Mouse (Mus musculus) cerebellum, adult 2 months (tissue): Measurements from ENCODE around the gene Olfr453. TPM values are rescaled to one million over a fixed set of nuclear protein-coding genes. Genes with fewer than 3 reads are reported as not detected.

Source experiments
- DNase-seq, 2 experiments: peaks; one replicate each; pipeline ENCODE4 v3.0.0; 2021
- H3K27ac ChIP-seq: fragments of 200-500 bp; 2 replicates; pipeline ENCODE4 v1.5.1; 2012; ENCODE audit warnings: low read length, control low read depth, inconsistent platforms; ENCODE audit not compliant: insufficient read depth
- H3K27me3 ChIP-seq: fragments of 200-500 bp; 2 replicates; pipeline ENCODE4 v1.6.1; 2012; ENCODE audit warnings: inconsistent platforms, mild to moderate bottlenecking, low read length, moderate library complexity; ENCODE audit not compliant: control insufficient read depth, insufficient read depth
- H3K4me1 ChIP-seq: fragments of 200-500 bp; 2 replicates; pipeline ENCODE4 v1.6.1; 2011; ENCODE audit warnings: low read length; ENCODE audit not compliant: control insufficient read depth, insufficient read depth
- H3K4me3 ChIP-seq: fragments of 200-500 bp; replicated peaks from 2 replicates; pipeline ENCODE3; 2011; ENCODE audit warnings: mild to moderate bottlenecking, low read depth, low read length, control low read depth; ENCODE audit not compliant: insufficient read depth
- CTCF ChIP-seq: fragments of 200-500 bp; IDR thresholded peaks from 2 replicates; pipeline ENCODE4 v1.5.1; 2011; ENCODE audit warnings: low read depth, mild to moderate bottlenecking, control low read depth, low read length, moderate library complexity, borderline replicate concordance; ENCODE audit not compliant: insufficient read depth
- POLR2A ChIP-seq: fragments of 200-500 bp; IDR thresholded peaks from 2 replicates; pipeline ENCODE4 v1.6.1; 2011; ENCODE audit warnings: low read length, control low read depth, borderline replicate concordance; ENCODE audit not compliant: insufficient read depth
- WGBS: fragments of 180-500 bp; shearing (Covaris S2); methylation state at CpG from one replicate; pipeline ENCODE4 v1.1.7; 2018; 5-methylcytosine and 5-hydroxymethylcytosine counted together
- polyA plus RNA-seq: library from polyadenylated mRNA; depleted of rRNA; stranded (reverse); fragments of >200 nt; gene quantifications from 2 replicates; pipeline ENCODE4 v1.2.3, GENCODE M21; 2012; rRNA removed

Olfr453 gene
- polyA plus RNA-seq: not detected in 2 replicates

DNA sequence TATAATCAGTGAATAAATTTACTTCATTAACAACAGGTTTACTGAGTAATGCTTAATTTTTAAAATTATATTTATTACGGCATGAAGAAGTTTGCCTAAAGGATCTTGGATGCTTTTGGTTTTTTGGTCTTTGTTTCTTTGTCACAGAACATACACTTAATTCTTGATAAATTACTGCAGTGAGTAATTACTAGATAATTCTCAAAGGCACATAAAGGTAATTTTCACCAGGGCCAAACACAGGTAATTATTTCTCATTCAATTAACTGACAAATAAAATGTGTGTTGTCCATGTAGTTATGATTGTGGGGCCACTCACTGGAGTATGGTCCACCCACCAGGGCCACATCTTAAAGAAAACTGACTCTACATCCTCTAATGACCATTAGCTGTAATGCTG is at the start of gene Olfr453:
Gene Olfr453 (plus strand): TSS at position 301 of the 400 bp plus-strand sequence.
- Histone ChIP-seq H3K4me3 (no peak within 1 kb of the TSS), H3K27ac (no peak within 1 kb of the TSS), H3K27me3 (no peaks in the 10 kb centered on the region), H3K4me1 (no peaks in the 10 kb centered on the region)
- 97% methylated on average over 1 of the region's 1 CpGs for WGBS
- TF ChIP-seq POLR2A: no peak
- no peak for TF ChIP-seq CTCF
- DNase-seq: no peak

DNA sequence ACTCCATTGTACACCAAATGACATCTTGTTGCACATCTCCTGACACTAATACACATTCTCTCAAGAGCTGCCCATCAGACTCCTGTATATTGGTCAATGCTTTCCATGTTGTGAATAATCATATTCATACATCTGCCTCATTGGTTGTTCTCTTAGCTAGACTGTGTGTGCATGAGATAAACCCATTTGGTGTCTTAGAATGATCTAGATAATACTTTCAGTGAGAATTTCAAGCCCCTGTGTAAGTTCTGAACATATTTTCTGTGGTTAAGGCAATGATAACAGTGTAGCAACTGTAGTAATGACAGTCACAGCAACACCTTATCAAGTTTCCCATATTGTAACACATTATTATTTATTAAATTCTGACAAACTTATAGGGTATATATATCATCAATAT is 49.4 kb upstream of the Olfr453 start:
- Histone ChIP-seq H3K27me3 (no peaks in the 10 kb centered on the region), H3K27ac (no peak overlapping the region), H3K4me3 (no peak overlapping the region), H3K4me1 (peaks cover 4% of the 10 kb centered on the region; the same call in 1 of the 2 replicates)
- no peak for DNase-seq
- TF ChIP-seq POLR2A (no peak), CTCF (no peak)

DNA sequence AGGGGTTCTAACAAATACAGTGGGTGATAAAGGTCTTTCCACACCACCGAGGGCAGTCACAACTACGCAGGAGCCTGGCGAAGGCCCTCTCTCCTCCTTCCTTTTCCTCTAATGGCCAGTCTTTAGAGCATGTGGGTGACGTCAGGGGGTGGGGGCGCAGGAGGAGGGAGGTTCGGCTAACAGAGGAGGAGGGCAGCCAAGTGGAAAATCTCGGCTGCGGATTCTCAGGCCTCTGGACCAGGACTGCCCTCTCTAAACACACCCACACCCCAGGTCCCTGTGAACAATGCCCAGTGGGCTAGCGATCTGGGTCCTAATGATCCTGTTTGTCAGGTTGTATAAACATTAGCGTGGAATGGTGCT is 47.0 kb upstream of the Olfr453 start:
- H3K4me3 ChIP-seq: peak overlapping the region; percentile 92
- WGBS: 2% methylated on average over 10 of the region's 10 CpGs
- H3K27me3 ChIP-seq: no peaks in the 10 kb centered on the region
- peak; percentile 86 to 89 for DNase-seq
- peak overlapping the region; percentile 93 for H3K27ac ChIP-seq
- peaks cover 4% of the 10 kb centered on the region for H3K4me1 ChIP-seq
- TF ChIP-seq CTCF (no peak), POLR2A (0 out of 2 replicates have a peak, but pooled peaks have one; percentile 21)

DNA sequence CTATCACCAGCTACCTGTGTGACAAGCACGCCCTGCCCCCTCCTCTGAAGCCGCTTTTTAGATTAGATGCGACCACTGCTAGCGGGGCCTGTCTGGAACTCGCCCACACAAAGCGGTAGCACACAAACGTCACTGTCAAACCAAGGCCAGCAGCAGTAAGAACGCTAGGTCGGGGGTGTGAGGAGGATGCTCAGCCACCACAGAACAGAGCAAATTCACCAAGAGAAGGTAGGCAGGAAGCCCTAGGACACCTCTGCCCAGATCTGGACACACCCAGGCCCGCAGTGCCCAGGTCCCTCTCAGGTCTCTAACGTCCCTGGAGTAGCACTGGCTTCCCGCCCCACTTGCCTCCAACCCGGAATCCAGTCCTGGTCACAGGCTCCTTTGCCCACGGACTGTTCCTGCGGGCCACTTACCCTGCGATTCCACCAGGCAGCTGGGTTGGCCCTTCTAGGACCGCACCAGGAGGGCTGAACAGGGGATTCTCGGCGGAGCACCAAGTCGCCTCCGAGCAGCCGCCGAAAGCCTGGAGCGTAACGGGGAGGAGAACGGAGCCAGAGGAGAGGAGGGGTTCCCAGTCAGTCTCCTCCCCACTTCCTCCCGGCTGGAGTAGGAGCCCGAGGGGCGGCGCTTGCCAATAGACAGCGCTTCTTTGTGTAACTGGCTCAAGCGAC is 46.5 kb upstream of the Olfr453 start:
- Histone ChIP-seq H3K27me3 (no peaks in the 10 kb centered on the region), H3K27ac (peak overlapping the region; percentile 93), H3K4me1 (peaks cover 4% of the 10 kb centered on the region), H3K4me3 (peak overlapping the region; percentile 92)
- WGBS: under 1% methylated on average over 32 of the region's 32 CpGs
- peak; percentile 87 to 89 for DNase-seq
- TF ChIP-seq POLR2A: peak; percentile 50; the same call in 1 of the 2 replicates
- no peak for TF ChIP-seq CTCF

DNA sequence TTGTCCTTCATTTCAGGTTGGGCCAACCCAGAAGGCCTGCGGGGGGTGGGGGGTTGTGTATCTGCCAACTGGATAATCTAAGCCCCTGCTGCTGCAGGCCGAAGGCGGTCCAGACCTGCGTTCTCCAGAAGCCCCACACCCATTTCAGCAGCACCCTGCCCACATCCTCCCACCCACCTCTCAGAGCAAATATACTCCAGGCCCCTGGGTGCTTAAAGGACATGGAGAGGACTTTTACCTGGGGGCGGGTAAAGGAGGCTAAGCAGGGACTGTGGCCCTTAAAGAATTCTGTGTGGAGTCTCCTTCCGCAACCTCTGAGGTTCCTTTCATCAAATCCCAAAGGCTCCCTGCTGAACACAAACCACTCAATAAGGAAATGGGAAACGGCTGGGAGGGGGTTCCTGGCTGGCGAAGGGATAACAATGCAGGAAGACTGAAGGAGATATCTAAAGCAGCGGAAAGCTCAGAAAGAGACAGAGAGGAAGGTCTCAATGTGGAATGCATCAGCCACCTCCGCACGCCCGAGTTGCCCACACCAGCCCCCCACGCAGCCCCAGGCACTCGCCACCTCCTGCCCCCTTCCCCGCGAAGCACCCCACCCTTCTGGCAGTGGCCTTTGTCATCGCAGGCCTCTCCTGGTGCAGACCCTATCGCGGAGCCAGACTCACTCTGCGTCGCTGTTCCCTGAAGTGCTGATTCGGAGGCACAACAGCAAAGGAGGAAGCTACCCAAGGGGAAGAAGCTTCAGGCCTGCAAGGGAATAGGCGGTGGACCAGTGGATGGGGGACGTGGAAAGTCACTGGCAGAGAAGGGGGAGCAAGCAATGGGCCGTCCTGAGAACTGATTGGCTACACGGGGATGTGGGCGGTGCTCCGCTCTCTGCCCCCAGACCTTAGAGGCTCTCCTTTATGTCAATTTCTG is 29.6 kb upstream of the Olfr453 start, which contains the start of gene Tcaf1:
Gene Tcaf1 (minus strand): TSS at position 798 of the 921 bp plus-strand sequence.
- Histone ChIP-seq H3K27ac (peak within 1 kb of the TSS; percentile 56), H3K4me3 (peak within 1 kb of the TSS; percentile 77), H3K27me3 (no peaks in the 10 kb centered on the region), H3K4me1 (peaks cover 10% of the 10 kb centered on the region; the same call in 1 of the 2 replicates)
- TF ChIP-seq POLR2A (peak; percentile 88), CTCF (no peak)
- WGBS: under 1% methylated on average over 28 of the region's 28 CpGs
- DNase-seq: peak; percentile 90 to 93

DNA sequence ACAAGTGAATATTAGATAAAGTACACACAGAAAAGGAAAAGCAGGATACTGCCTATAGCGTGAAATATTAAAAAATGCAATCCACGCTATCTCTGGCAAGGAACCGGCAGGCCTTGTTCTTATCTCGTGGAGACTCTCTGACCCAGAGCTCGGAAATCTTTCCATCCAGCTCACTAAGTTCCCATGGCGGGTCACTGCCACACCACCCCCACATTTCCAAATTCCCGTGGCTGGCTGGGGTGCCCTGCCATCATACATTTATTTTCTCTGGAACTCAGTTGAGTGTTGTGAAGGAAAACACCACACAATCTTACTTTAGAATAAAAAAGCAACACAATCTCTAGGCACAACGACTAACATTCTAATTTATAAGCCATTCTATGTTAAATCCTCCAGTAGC is 24.5 kb upstream of the Olfr453 start:
- no peak overlapping the region for H3K4me3 ChIP-seq
- H3K4me1 ChIP-seq: no peaks in the 10 kb centered on the region; the same call in 1 of the 2 replicates
- WGBS: 77% methylated on average over 8 of the region's 8 CpGs
- no peaks in the 10 kb centered on the region for H3K27me3 ChIP-seq
- H3K27ac ChIP-seq: no peak overlapping the region
- DNase-seq: no peak
- TF ChIP-seq POLR2A (no peak), CTCF (no peak)

DNA sequence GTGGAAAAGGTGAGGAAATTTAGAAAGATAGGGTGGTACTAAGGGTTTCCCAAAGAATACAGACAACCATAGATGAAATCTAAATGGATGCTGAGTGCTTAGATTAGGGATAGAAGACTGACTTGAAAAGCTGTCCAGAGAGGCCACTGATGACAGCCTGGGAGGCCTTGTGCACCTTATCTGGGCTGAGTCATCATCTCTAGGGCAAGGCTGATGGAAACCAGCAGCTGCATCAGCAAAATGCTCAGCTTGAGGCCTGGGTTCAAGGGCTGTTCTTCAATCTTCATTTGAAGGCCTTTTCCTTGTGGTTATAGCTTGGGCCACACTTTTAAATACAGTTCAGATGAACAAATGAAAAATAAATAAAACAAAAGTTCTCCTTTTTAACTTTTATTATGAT is 21.2 kb upstream of the Olfr453 start:
- no peak for DNase-seq
- H3K27ac ChIP-seq: no peak overlapping the region
- H3K27me3 ChIP-seq: no peaks in the 10 kb centered on the region
- TF ChIP-seq CTCF (no peak), POLR2A (no peak)
- H3K4me1 ChIP-seq: no peaks in the 10 kb centered on the region
- no peak overlapping the region for H3K4me3 ChIP-seq
